Mouse (Mus musculus) neural tube, embryonic 13.5 days (tissue): ENCODE measurements around the gene Dstyk. TPM values are rescaled to one million over a fixed set of nuclear protein-coding genes. Genes with fewer than 3 reads are reported as not detected.

Experiments used
- ATAC-seq: fragments of 200-750 bp; cut with Nextera tagmentation; 2 replicates; pipeline ENCODE4 v1.8.0; 2017; ENCODE audit warnings: low read depth, mild to moderate bottlenecking, moderate TSS enrichment, moderate library complexity
- H3K27ac ChIP-seq: fragments of 300-500 bp; sonication (generic); replicated peaks from 2 replicates; pipeline ENCODE4 v1.5.1; 2015; ENCODE audit warnings: moderate library complexity, mild to moderate bottlenecking, inconsistent platforms
- H3K27me3 ChIP-seq: fragments of 300-500 bp; sonication (generic); 2 replicates; pipeline ENCODE4 v1.6.1; 2015; ENCODE audit warnings: mild to moderate bottlenecking, inconsistent platforms
- H3K36me3 ChIP-seq: fragments of 300-500 bp; sonication (generic); 2 replicates; pipeline ENCODE4 v1.6.1; 2015; ENCODE audit warnings: mild to moderate bottlenecking, inconsistent platforms
- H3K4me1 ChIP-seq: fragments of 300-500 bp; sonication (generic); replicated peaks from 2 replicates; pipeline ENCODE4 v1.6.1; 2015; ENCODE audit warnings: inconsistent platforms
- H3K4me2 ChIP-seq: fragments of 300-500 bp; sonication (generic); 2 replicates; pipeline ENCODE4 v1.6.1; 2015; ENCODE audit warnings: inconsistent platforms, mild to moderate bottlenecking, moderate library complexity
- H3K4me3 ChIP-seq: fragments of 300-500 bp; sonication (generic); 2 replicates; pipeline ENCODE4 v1.5.1; 2015; ENCODE audit warnings: mild to moderate bottlenecking, inconsistent platforms
- H3K9ac ChIP-seq: fragments of 300-500 bp; sonication (generic); 2 replicates; pipeline ENCODE4 v1.6.1; 2015; ENCODE audit warnings: moderate library complexity, mild to moderate bottlenecking, inconsistent platforms
- H3K9me3 ChIP-seq: fragments of 300-500 bp; sonication (generic); 2 replicates; pipeline ENCODE4 v1.6.1; 2016; ENCODE audit warnings: inconsistent platforms
- WGBS: fragments of 180-500 bp; shearing (Covaris S2); methylation state at CpG from one replicate; pipeline ENCODE4 v1.1.7; 2015; 5-methylcytosine and 5-hydroxymethylcytosine counted together
- polyA plus RNA-seq: library from polyadenylated mRNA; unstranded; fragments of >200 nt; fragmentation: Nextera tagmentation; extraction: Ambion mirVana; gene quantifications from 2 replicates; pipeline ENCODE4 v1.2.1, GENCODE M21; 2015

The Dstyk gene
- polyA plus RNA-seq, 1 experiment from 2014 or later = 9.2 TPM

- Histone ChIP-seq H3K27me3 (no peaks in the 10 kb centered on the region), H3K36me3 (peaks cover 39% of the 10 kb centered on the region), H3K4me1 (peaks cover 71% of the 10 kb centered on the region), H3K4me2 (no peak overlapping the region), H3K9ac (0 out of 2 replicates have a peak overlapping the region, but pooled peaks have one; percentile 0), H3K27ac (peak overlapping the region; percentile 79), H3K4me3 (no peak overlapping the region), H3K9me3 (no peaks in the 10 kb centered on the region)
- WGBS = 74% methylated on average over 8 of the region's 8 CpGs
- no peak for ATAC-seq
Observed at GRCm38 (mm10) chr1:132376211-132377054, 40.9 kb upstream of the Dstyk start.

DNA sequence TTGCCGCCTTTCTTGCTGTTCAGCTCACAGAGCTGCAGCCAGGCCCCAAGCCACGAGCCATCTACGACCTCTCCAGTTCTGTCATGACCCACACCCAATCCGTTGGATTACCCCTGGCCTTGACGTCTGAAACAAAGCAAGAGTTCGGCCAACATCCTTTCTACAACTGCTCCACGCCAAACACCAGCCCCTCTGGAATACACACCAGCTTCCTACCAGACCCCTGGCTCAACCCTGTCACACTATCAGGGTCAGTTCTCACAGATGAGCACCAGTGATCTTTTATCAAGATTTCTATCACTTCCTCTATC, 40.3 kb upstream of the Dstyk start:
- H3K27ac ChIP-seq = peak overlapping the region; percentile 79

DNA sequence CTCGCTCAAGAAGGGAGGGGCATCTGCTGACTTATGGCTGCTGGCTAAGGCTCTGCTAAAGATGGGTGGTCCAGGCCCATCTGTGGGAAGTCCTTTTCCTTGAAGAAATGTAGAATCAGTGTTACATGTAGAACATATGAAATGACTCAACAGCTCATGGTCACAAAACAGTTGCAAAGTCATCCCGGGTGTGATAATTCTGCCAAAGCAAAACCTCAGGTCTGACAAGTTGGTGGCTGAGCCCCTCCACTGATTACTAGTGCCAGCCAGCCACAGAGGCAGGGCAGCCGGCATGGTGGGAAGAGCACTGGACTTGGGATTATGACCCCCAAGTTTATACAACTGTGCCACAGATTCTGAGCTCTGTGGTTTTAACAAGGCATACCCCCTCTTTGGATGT, 39.5 kb upstream of the Dstyk start:
- Histone ChIP-seq H3K9ac (no peak overlapping the region), H3K4me1 (peaks cover 70% of the 10 kb centered on the region), H3K36me3 (peaks cover 45% of the 10 kb centered on the region), H3K9me3 (no peaks in the 10 kb centered on the region), H3K4me2 (no peak overlapping the region), H3K27me3 (no peaks in the 10 kb centered on the region), H3K4me3 (no peak overlapping the region), H3K27ac (no peak overlapping the region)
- 91% methylated on average over 3 of the region's 3 CpGs for WGBS
- no peak for ATAC-seq

More for the DNA sequence above, 40.3 kb upstream of the Dstyk start:
- H3K9ac ChIP-seq = 0 out of 2 replicates have a peak overlapping the region, but pooled peaks have one; percentile 0
- no peak overlapping the region for H3K4me3 ChIP-seq
- peaks cover 45% of the 10 kb centered on the region for H3K36me3 ChIP-seq
- no peak overlapping the region for H3K4me2 ChIP-seq
- ATAC-seq = no peak
- H3K4me1 ChIP-seq = peaks cover 70% of the 10 kb centered on the region
- no peaks in the 10 kb centered on the region for H3K27me3 ChIP-seq
- H3K9me3 ChIP-seq = no peaks in the 10 kb centered on the region
- 70% methylated on average over 7 of the region's 7 CpGs for WGBS

DNA sequence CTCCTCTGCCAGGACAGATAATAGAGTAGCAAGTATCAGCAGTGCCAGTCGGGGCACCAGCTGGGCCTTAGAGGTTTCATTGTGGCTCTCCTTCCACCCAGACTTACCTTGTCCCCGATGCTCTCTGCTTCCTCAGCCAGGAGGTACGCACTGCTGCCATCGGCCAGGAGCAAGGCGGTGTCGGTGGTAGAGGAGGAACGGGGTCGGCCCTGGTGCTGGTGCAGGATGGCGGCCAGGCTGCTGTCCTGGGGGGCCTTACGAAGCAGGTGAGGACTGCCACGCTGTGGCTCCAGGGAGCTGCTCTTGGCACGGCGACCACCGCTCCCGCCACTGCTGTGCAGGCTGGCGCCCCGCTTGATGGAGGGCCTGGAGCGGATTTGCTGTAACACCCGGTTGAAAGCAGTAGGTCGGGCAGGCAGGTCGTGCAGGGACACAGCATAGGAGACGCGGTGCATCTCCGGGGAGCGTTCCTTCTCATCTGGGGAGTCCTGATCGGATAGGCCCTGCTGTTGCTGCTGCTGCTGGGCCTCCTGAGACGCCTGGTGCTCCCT, 36.7 kb upstream of the Dstyk start:
- H3K27ac ChIP-seq = no peak overlapping the region
- no peak overlapping the region for H3K4me3 ChIP-seq
- no peak overlapping the region for H3K9ac ChIP-seq
- WGBS = 81% methylated on average over 27 of the region's 27 CpGs
- no peaks in the 10 kb centered on the region for H3K9me3 ChIP-seq
- H3K4me2 ChIP-seq = no peak overlapping the region
- H3K27me3 ChIP-seq = no peaks in the 10 kb centered on the region
- peaks cover 45% of the 10 kb centered on the region for H3K36me3 ChIP-seq
- no peak for ATAC-seq
- peaks cover 67% of the 10 kb centered on the region for H3K4me1 ChIP-seq

GRCm38 (mm10) chr1:132381929-132382328, 35.4 kb upstream of the Dstyk start:
- Histone ChIP-seq H3K27ac (no peak overlapping the region), H3K9me3 (no peaks in the 10 kb centered on the region), H3K4me1 (peaks cover 67% of the 10 kb centered on the region), H3K4me2 (no peak overlapping the region), H3K27me3 (no peaks in the 10 kb centered on the region), H3K9ac (0 out of 2 replicates have a peak overlapping the region, but pooled peaks have one; percentile 26), H3K4me3 (no peak overlapping the region), H3K36me3 (peaks cover 45% of the 10 kb centered on the region)
- 56% methylated on average over 10 of the region's 10 CpGs for WGBS
- no peak for ATAC-seq

DNA sequence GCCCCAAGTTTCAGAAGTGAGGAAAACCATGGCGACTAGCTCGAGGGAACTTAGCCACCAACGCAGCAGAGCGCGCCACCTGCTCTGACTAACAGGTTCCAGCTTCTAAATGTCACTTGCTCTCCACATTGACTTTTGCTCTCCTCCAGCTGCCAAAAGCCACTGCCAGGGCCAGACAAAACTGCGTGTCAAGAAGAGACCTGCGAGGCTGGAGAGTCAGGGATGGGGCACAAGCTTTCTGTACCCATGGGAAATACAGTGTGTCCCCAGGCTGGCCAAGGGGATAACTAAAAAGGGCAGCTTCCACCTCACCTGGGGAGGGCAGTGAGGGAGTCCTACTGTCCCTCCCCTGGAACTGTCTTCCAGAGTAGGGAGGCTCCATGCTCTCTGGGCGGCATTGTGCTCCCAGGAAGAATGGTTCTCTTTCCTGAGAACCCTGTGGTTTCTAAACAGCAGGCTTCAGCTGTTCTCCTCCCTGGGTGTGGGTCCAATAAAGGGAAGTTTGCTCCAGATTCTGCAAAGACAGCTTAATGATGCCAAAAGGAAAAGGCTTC, 33.3 kb upstream of the Dstyk start:
- H3K4me1 ChIP-seq = peaks cover 74% of the 10 kb centered on the region
- H3K9ac ChIP-seq = 0 out of 2 replicates have a peak overlapping the region, but pooled peaks have one; percentile 18
- WGBS = 91% methylated on average over 8 of the region's 8 CpGs
- H3K27ac ChIP-seq = peak overlapping the region; percentile 67
- no peaks in the 10 kb centered on the region for H3K9me3 ChIP-seq
- H3K4me2 ChIP-seq = no peak overlapping the region
- H3K27me3 ChIP-seq = no peaks in the 10 kb centered on the region
- H3K4me3 ChIP-seq = no peak overlapping the region
- no peak for ATAC-seq
- H3K36me3 ChIP-seq = peaks cover 28% of the 10 kb centered on the region

- H3K9ac ChIP-seq = peak overlapping the region; percentile 51; the same call in 1 of the 2 replicates
- no peak for ATAC-seq
- WGBS = 33% methylated on average over 14 of the region's 14 CpGs
- H3K4me3 ChIP-seq = no peak overlapping the region
- peak overlapping the region; percentile 67 for H3K27ac ChIP-seq
- H3K9me3 ChIP-seq = no peaks in the 10 kb centered on the region
- no peaks in the 10 kb centered on the region for H3K27me3 ChIP-seq
- peaks cover 16% of the 10 kb centered on the region; the same call in 1 of the 2 replicates for H3K36me3 ChIP-seq
- peak overlapping the region; percentile 36 for H3K4me2 ChIP-seq
- H3K4me1 ChIP-seq = peaks cover 86% of the 10 kb centered on the region
Observed at GRCm38 (mm10) chr1:132385266-132385665, 32.1 kb upstream of the Dstyk start.

- H3K27me3 ChIP-seq = no peaks in the 10 kb centered on the region
- WGBS = 69% methylated on average over 4 of the region's 4 CpGs
- peak overlapping the region; percentile 36 for H3K4me2 ChIP-seq
- peak overlapping the region; percentile 67 for H3K27ac ChIP-seq
- ATAC-seq = no peak
- peaks cover 91% of the 10 kb centered on the region for H3K4me1 ChIP-seq
- no peaks in the 10 kb centered on the region for H3K9me3 ChIP-seq
- peaks cover 12% of the 10 kb centered on the region; the same call in 1 of the 2 replicates for H3K36me3 ChIP-seq
- H3K9ac ChIP-seq = no peak overlapping the region; the same call in none of the 2 replicates
- no peak overlapping the region for H3K4me3 ChIP-seq
Observed at GRCm38 (mm10) chr1:132385711-132386110, 31.6 kb upstream of the Dstyk start.

GRCm38 (mm10) chr1:132386266-132386665, 31.1 kb upstream of the Dstyk start:
- Histone ChIP-seq H3K36me3 (peaks cover 7% of the 10 kb centered on the region; the same call in 1 of the 2 replicates), H3K27ac (peak overlapping the region; percentile 67; the same call in 1 of the 2 replicates), H3K27me3 (no peaks in the 10 kb centered on the region), H3K4me3 (no peak overlapping the region), H3K9ac (no peak overlapping the region; the same call in 1 of the 2 replicates), H3K4me2 (no peak overlapping the region), H3K4me1 (peaks cover 88% of the 10 kb centered on the region), H3K9me3 (no peaks in the 10 kb centered on the region)
- WGBS = 76% methylated on average over 4 of the region's 4 CpGs
- ATAC-seq = no peak

- Histone ChIP-seq H3K4me1 (peaks cover 80% of the 10 kb centered on the region), H3K4me3 (peak overlapping the region; percentile 78; the same call in 1 of the 2 replicates), H3K27ac (peak overlapping the region; percentile 30), H3K9me3 (no peaks in the 10 kb centered on the region), H3K4me2 (peak overlapping the region; percentile 91), H3K36me3 (no peaks in the 10 kb centered on the region), H3K27me3 (no peaks in the 10 kb centered on the region), H3K9ac (peak overlapping the region; percentile 96)
- ATAC-seq = no peak
- WGBS = 43% methylated on average over 4 of the region's 4 CpGs
Observed at GRCm38 (mm10) chr1:132387943-132388342, 29.4 kb upstream of the Dstyk start.

DNA sequence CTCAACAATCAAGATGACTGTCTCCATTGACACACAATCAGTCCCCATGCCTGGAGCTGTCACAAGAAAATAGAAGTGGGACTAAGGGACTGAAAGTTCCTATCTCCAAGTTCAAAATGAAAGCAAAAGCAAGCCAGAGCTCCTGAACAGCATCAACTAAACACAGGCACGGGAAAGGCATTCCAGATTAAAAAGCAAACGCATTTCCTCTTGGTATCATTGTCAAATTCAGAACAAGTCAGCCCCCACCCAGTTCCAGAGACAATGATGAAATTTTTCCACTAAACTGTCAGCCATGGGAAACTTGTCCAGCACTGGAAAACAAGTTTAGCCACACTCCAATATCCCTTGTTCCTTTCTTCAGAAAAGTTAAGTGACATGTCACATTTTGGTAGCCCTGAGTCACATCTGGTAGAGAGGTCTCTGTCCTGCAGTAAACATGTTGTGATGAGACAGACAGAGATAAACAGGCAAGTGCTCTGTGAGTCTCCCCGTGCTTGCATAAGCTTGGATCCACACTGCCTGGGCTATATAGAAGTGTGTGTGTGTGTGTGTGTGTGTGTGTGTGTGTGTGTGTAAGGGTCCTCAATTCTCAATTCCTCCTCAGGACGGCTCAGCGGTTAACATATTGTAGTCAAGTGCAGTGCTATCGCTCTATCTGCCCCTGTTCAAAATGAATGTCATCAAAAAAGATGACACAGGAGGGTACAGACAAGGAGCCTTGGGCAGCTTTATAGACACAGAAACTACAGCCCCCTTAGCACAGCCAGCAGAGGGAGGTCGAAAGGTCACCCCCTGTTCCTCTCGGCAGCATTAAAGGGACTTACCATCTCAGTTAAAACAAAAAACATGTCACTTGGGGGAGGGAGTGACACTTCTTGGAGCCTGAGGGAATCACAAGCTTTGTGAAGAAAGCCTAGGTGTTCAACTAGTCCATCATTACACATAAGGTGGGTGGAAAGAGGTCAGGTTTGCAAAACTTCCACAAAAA, 28.2 kb upstream of the Dstyk start:
- Histone ChIP-seq H3K27ac (peak overlapping the region; percentile 94), H3K36me3 (no peaks in the 10 kb centered on the region), H3K27me3 (no peaks in the 10 kb centered on the region), H3K4me3 (peak overlapping the region; percentile 78), H3K9ac (peak overlapping the region; percentile 96), H3K4me1 (peaks cover 72% of the 10 kb centered on the region), H3K4me2 (peak overlapping the region; percentile 91), H3K9me3 (no peaks in the 10 kb centered on the region)
- ATAC-seq = no peak
- WGBS = 51% methylated on average over 8 of the region's 8 CpGs
